In the genomic region with DNA sequence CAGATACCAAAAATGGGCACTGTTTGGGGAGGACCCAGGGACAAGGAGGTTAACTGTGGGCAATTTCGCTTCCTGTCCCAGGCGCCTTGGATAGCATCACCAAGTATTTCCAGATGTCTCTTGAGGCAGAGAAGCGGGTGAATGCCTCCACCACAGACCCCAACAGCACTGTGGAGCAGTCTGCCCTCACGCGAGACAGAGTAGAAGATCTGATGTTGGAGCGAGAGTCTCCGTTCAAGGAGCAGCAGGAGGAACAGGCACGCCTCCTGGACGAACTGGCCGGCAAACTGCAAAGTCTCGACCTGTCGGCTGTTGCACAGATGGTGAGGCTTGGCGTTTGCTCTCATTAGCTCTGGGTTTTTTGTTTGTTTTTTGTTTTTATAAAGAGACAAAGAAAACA, we compare ENCODE assay signal across 14 mouse cellular contexts. TPM values are rescaled to one million over a fixed set of nuclear protein-coding genes. Genes with fewer than 3 reads are reported as not detected.
DNase-seq lines count a peak whose midpoint lies in the region; ATAC-seq and TF ChIP-seq lines count a peak whose summit lies in the region.
"Had no signal": no experiment of that assay in that cellular context is flagged by ENCODE, and none has a peak within 500 bp of the region (broad histone marks: within the 10 kb centered on the region; RNA-seq: fewer than 3 reads in every experiment).

No protein-coding gene starts in this region.

- no peaks in the 10 kb centered on the region for H3K9me3 ChIP-seq in liver, embryonic 12.5 days (replicated peaks)
- H3K9me3 ChIP-seq: lung, embryonic 15.5 days had no signal

- no peaks in the 10 kb centered on the region for H3K4me1 ChIP-seq in liver, embryonic 12.5 days
- H3K4me1 ChIP-seq: lung, embryonic 15.5 days had no signal

- no peak for ATAC-seq in liver, embryonic 12.5 days

- DNase-seq in heart, adult 11 months: peak; percentile 74
- DNase-seq in heart, adult 8-10 months (ENCODE audit: low spot score): no peak
- peak; percentile 31 for DNase-seq in brain, adult 2 months (ENCODE audit: low read depth, low spot score)
- peak; percentile 52 for DNase-seq in embryo, embryonic 10 days (ENCODE audit: low spot score)
- peak; percentile 46 for DNase-seq in forelimb bud, embryonic 11.5 days (ENCODE audit: low read depth, low spot score)
- no peak for DNase-seq in thymus, postnatal 36 days
- no peak for DNase-seq in layer of hippocampus, adult 2 months (ENCODE audit: low spot score in 2 of 2)
- DNase-seq: adrenal gland, adult 8-10 months; B cell, adult 2 months; heart, postnatal 10 days; kidney, postnatal 10 days; right cerebral cortex, adult 18-20 months had no signal

- H3K4me2 ChIP-seq in liver, embryonic 12.5 days: no peak overlapping the region
- H3K4me2 ChIP-seq: lung, embryonic 15.5 days had no signal

- WGBS in liver, embryonic 12.5 days (ENCODE audit: insufficient replicate concordance): 74% methylated on average over 13 of the region's 13 CpGs

- H3K36me3 ChIP-seq in liver, embryonic 12.5 days: no peaks in the 10 kb centered on the region

- H3K4me3 ChIP-seq in liver, embryonic 12.5 days: no peak overlapping the region
- H3K4me3 ChIP-seq in layer of hippocampus, adult 2 months: no peak overlapping the region
- H3K4me3 ChIP-seq: lung, embryonic 15.5 days had no signal

- no peak overlapping the region for H3K27ac ChIP-seq in liver, embryonic 12.5 days
- no peak overlapping the region for H3K27ac ChIP-seq in layer of hippocampus, adult 2 months
- H3K27ac ChIP-seq: lung, embryonic 15.5 days had no signal

- TF ChIP-seq CTCF in layer of hippocampus, adult 2 months (conservative IDR thresholded peaks at IDR 0.05): no peak

- no peaks in the 10 kb centered on the region for H3K27me3 ChIP-seq in liver, embryonic 12.5 days (replicated peaks)
- H3K27me3 ChIP-seq: lung, embryonic 15.5 days had no signal

- H3K9ac ChIP-seq in liver, embryonic 12.5 days: no peak overlapping the region
- H3K9ac ChIP-seq: lung, embryonic 15.5 days had no signal

RNA-seq across cellular contexts. Expression of gene Dld, which starts 30.4 kb away (rescaled TPM):
- total RNA-seq in heart, adult 8-10 months (2022): 100 to 1,000 TPM; 368 to 419 (median 398) TPM
- 110 and 111 TPM in 2 replicates for polyA plus RNA-seq in liver, embryonic 12.5 days (2016; fragmentation: Nextera tagmentation; extraction: Ambion mirVana)
- 100 to 1,000 TPM; 106 to 108 TPM for total RNA-seq in layer of hippocampus, adult 2 months (2021)

RNA-seq across cellular contexts. Expression of gene Lamb1, which starts 55.8 kb away (rescaled TPM):
- 10 to 100 TPM; 44.0 to 51.1 (median 48.7) TPM for total RNA-seq in heart, adult 8-10 months (2022)
- 8.3 and 8.6 TPM in 2 replicates for polyA plus RNA-seq in liver, embryonic 12.5 days (2016; fragmentation: Nextera tagmentation; extraction: Ambion mirVana)
- 10 to 100 TPM; 37.8 to 46.8 TPM for total RNA-seq in layer of hippocampus, adult 2 months (2021)

Comparison
In these comparisons a context has a peak if more than half of its experiments do, and no peak if none do; other contexts are left out.
1. DNase-seq: peak in heart, adult 11 months (single experiment), brain, adult 2 months (single experiment), embryo, embryonic 10 days (single experiment) and forelimb bud, embryonic 11.5 days (single experiment); none in heart, adult 8-10 months (single experiment), thymus, postnatal 36 days (0 of 2) and layer of hippocampus, adult 2 months (0 of 2).